Mouse (Mus musculus): ENCODE data around the gene Mak. TPM values are rescaled to one million over a fixed set of nuclear protein-coding genes. Genes with fewer than 3 reads are reported as not detected.

The Mak gene
- total and polyA plus RNA-seq, 3 experiments = not detected

- H3K9me3 ChIP-seq (replicated peaks; ENCODE audit: insufficient read depth, low read length) = no peaks in the 10 kb centered on the region
- peaks cover 0 to 2% of the 10 kb centered on the region in 2 experiments; a peak in 2 of 4 replicates for H3K4me1 ChIP-seq (ENCODE audit: control insufficient read depth in 1 of 2, insufficient read depth in 2 of 2, low read length in 2 of 2)
- H3K79me2 ChIP-seq (ENCODE audit: control insufficient read depth, insufficient read depth, low read length, poor library complexity) = no peaks in the 10 kb centered on the region
- peak overlapping the region; percentile 54 to 55 for H3K4me3 ChIP-seq (ENCODE audit: control insufficient read depth in 1 of 2, insufficient read depth in 1 of 2, low read depth in 2 of 2, low read length in 2 of 2)
- H3K9ac ChIP-seq (ENCODE audit: control insufficient read depth, low read depth, low read length, poor library complexity, severe bottlenecking) = peak overlapping the region; percentile 49
- peak overlapping the region; percentile 49 for H3K27ac ChIP-seq (ENCODE audit: control insufficient read depth, low read depth, low read length)
- peak; percentile 69 for DNase-seq (ENCODE audit: low read depth, low spot score)
- H3K27me3 ChIP-seq (ENCODE audit: control insufficient read depth in 1 of 2, insufficient read depth in 2 of 2, low read length in 2 of 2) = no peaks in the 10 kb centered on the region
- peaks cover 0 to 5% of the 10 kb centered on the region in 2 experiments; a peak in 2 of 4 replicates for H3K36me3 ChIP-seq (ENCODE audit: control insufficient read depth in 1 of 2, insufficient read depth in 2 of 2, low read length in 2 of 2)
- TF ChIP-seq ELF1 (IDR thresholded peaks at IDR 0.05; ENCODE audit: low read depth, low read length) (no peak), USF1 (IDR thresholded peaks at IDR 0.05; ENCODE audit: low read depth, low read length) (no peak), POLR2A (IDR thresholded peaks at IDR 0.05; ENCODE audit: control insufficient read depth in 1 of 2, insufficient read depth in 1 of 2, low read depth in 1 of 2, low read length in 2 of 2, poor library complexity in 1 of 2) (no peak), TCF12 (IDR thresholded peaks at IDR 0.05; ENCODE audit: low read depth, low read length) (peak; percentile 64), NRF1 (IDR thresholded peaks at IDR 0.05; ENCODE audit: insufficient read depth, low read depth, low read length, poor library complexity, severe bottlenecking) (no peak), MYC (IDR thresholded peaks at IDR 0.05; ENCODE audit: low read depth, low read length) (peak; percentile 74; the same call in 1 of the 2 replicates), RCOR1 (IDR thresholded peaks at IDR 0.05; ENCODE audit: low read depth, low read length) (peak; percentile 63), ZC3H11A (IDR thresholded peaks at IDR 0.05; ENCODE audit: low read depth, low read length) (no peak), MXI1 (IDR thresholded peaks at IDR 0.05; ENCODE audit: low read depth, low read length) (peak; percentile 53; the same call in 1 of the 2 replicates), E2F4 (IDR thresholded peaks at IDR 0.05; ENCODE audit: borderline replicate concordance, low read depth, low read length) (no peak), MEF2A (IDR thresholded peaks at IDR 0.05; ENCODE audit: extremely low read depth, insufficient replicate concordance, low read depth, low read length, poor library complexity, severe bottlenecking) (no peak), TAL1 (IDR thresholded peaks at IDR 0.05; ENCODE audit: low read length) (no peak), MAFK (IDR thresholded peaks at IDR 0.05; ENCODE audit: borderline replicate concordance, low read depth, low read length) (no peak), RAD21 (IDR thresholded peaks at IDR 0.05; ENCODE audit: low read depth, low read length) (no peak), BHLHE40 (IDR thresholded peaks at IDR 0.05; ENCODE audit: borderline replicate concordance, low read depth, low read length) (no peak), POLR2AphosphoS2 (IDR thresholded peaks at IDR 0.05; ENCODE audit: low read length) (no peak), CHD1 (IDR thresholded peaks at IDR 0.05; ENCODE audit: low read depth, low read length) (no peak), KAT2A (conservative IDR thresholded peaks at IDR 0.05; ENCODE audit: low read depth, low read length) (no peak), ZKSCAN1 (IDR thresholded peaks at IDR 0.05; ENCODE audit: low read depth, low read length) (no peak), SIN3A (IDR thresholded peaks at IDR 0.05; ENCODE audit: low read length) (peak; percentile 88), EP300 (IDR thresholded peaks at IDR 0.05; ENCODE audit: low read depth in 1 of 2, low read length in 2 of 2) (peak; percentile 69 to 85), CHD2 (IDR thresholded peaks at IDR 0.05; ENCODE audit: low read length) (no peak), MAZ (IDR thresholded peaks at IDR 0.05; ENCODE audit: low read depth, low read length) (no peak), USF2 (IDR thresholded peaks at IDR 0.05; ENCODE audit: borderline replicate concordance in 1 of 2, insufficient read depth in 1 of 2, low read depth in 1 of 2, low read length in 2 of 2) (no peak), GABPA (IDR thresholded peaks at IDR 0.05; ENCODE audit: low read depth, low read length) (no peak), MYB (IDR thresholded peaks at IDR 0.05; ENCODE audit: low read depth, low read length) (no peak), ETS1 (IDR thresholded peaks at IDR 0.05; ENCODE audit: low read depth, low read length) (peak; percentile 99), POLR2AphosphoS5 (IDR thresholded peaks at IDR 0.05; ENCODE audit: borderline replicate concordance, low read depth, low read length) (no peak), ZNF384 (IDR thresholded peaks at IDR 0.05; ENCODE audit: low read depth, low read length) (no peak), JUND (IDR thresholded peaks at IDR 0.05; ENCODE audit: low read depth, low read length) (peak; percentile 100), HCFC1 (IDR thresholded peaks at IDR 0.05; ENCODE audit: low read depth, low read length) (peak; percentile 39; the same call in 1 of the 2 replicates), ZMIZ1 (IDR thresholded peaks at IDR 0.05; ENCODE audit: low read depth, low read length) (no peak), GATA1 (IDR thresholded peaks at IDR 0.05; ENCODE audit: low read depth, low read length) (peak; percentile 85), SMC3 (IDR thresholded peaks at IDR 0.05; ENCODE audit: low read depth, low read length) (no peak), UBTF (IDR thresholded peaks at IDR 0.05; ENCODE audit: borderline replicate concordance, insufficient read depth, low read depth, low read length) (no peak), MAX (IDR thresholded peaks at IDR 0.05; ENCODE audit: low read length) (no peak)
Observed at GRCm38 (mm10) chr13:40994487-40995263, 84.8 kb downstream of the Mak start.

Measured in MEL (cell line).